Mouse (Mus musculus) hindbrain, embryonic 13.5 days (tissue): Measurements from ENCODE around the gene Slc35f1. TPM values are rescaled to one million over a fixed set of nuclear protein-coding genes. Genes with fewer than 3 reads are reported as not detected.

Source experiments
- ATAC-seq: fragments of 200-750 bp; cut with Nextera tagmentation; 2 replicates; pipeline ENCODE4 v1.8.0; 2017; ENCODE audit warnings: moderate TSS enrichment; ENCODE audit not compliant: low FRiP score
- H3K27ac ChIP-seq: fragments of 300-500 bp; sonication (generic); 2 replicates; pipeline ENCODE4 v1.5.1; 2015; ENCODE audit warnings: inconsistent platforms, mild to moderate bottlenecking, moderate library complexity
- H3K27me3 ChIP-seq: fragments of 300-500 bp; sonication (generic); 2 replicates; pipeline ENCODE4 v1.6.1; 2015; ENCODE audit warnings: mild to moderate bottlenecking, inconsistent platforms
- H3K36me3 ChIP-seq: fragments of 300-500 bp; sonication (generic); 2 replicates; pipeline ENCODE4 v1.6.1; 2015; ENCODE audit warnings: mild to moderate bottlenecking, inconsistent platforms
- H3K4me1 ChIP-seq: fragments of 300-500 bp; sonication (generic); replicated peaks from 2 replicates; pipeline ENCODE4 v1.6.1; 2015; ENCODE audit warnings: inconsistent platforms
- H3K4me2 ChIP-seq: fragments of 300-500 bp; sonication (generic); 2 replicates; pipeline ENCODE4 v1.6.1; 2015; ENCODE audit warnings: inconsistent platforms, mild to moderate bottlenecking, moderate library complexity
- H3K4me3 ChIP-seq: fragments of 300-500 bp; sonication (generic); 2 replicates; pipeline ENCODE4 v1.5.1; 2015; ENCODE audit warnings: mild to moderate bottlenecking, inconsistent platforms
- H3K9ac ChIP-seq: fragments of 300-500 bp; sonication (generic); 2 replicates; pipeline ENCODE4 v1.6.1; 2015; ENCODE audit warnings: mild to moderate bottlenecking, inconsistent platforms
- H3K9me3 ChIP-seq: fragments of 300-500 bp; sonication (generic); 2 replicates; pipeline ENCODE4 v1.6.1; 2016; ENCODE audit warnings: inconsistent platforms
- WGBS: fragments of 180-500 bp; shearing (Covaris S2); methylation state at CpG from one replicate; pipeline ENCODE4 v1.1.7; 2015; 5-methylcytosine and 5-hydroxymethylcytosine counted together
- polyA plus RNA-seq: library from polyadenylated mRNA; unstranded; fragments of >200 nt; fragmentation: Nextera tagmentation; extraction: Ambion mirVana; gene quantifications from 2 replicates; pipeline ENCODE4 v1.2.1, GENCODE M21; 2015

Gene Slc35f1
- polyA plus RNA-seq, result 28.9 and 31.6 TPM in 2 replicates

DNA sequence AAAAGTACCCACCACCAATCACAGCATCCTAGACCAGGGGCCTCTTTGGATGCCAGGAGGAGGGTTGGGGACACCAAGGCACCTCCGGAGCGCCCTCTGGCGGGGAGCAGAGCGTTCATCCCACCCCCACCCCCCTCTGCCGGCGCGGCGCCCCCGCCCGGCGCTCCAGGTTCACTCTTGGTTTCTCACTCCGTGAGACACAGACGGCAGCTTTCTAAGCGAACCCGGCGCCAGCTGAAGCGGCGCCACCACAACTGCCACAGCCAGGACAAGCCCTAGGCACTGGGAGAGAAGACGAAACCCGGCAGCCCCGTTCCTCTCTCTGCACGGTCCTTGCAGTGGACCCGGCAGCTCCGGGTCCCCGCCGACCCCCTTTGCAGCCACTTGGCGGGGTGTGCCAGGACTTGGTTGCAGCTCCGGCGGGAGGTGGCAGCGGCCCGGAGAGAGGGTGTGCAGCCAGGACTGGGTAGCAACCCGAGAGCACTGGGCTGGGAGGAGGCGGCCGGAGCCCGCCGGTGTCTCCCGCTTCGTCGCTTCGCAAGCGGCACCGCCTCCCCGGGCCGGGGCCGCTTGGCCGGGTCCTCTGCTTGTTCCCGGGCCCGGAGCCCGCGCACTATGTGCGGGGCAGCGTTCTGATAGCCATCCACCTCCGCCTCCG, at the start of gene Slc35f1:
Slc35f1 (plus strand) TSS at position 200 of the 658 bp plus-strand sequence.
- Histone ChIP-seq H3K27me3 (no peaks in the 10 kb centered on the region), H3K36me3 (no peaks in the 10 kb centered on the region), H3K4me2 (peak within 1 kb of the TSS; percentile 73), H3K27ac (peak within 1 kb of the TSS; percentile 92), H3K9ac (peak within 1 kb of the TSS; percentile 94), H3K4me3 (peak within 1 kb of the TSS; percentile 90), H3K4me1 (peaks cover 14% of the 10 kb centered on the region), H3K9me3 (no peaks in the 10 kb centered on the region)
- WGBS, result under 1% methylated on average over 53 of the region's 54 CpGs
- ATAC-seq, result peak; percentile 93

DNA sequence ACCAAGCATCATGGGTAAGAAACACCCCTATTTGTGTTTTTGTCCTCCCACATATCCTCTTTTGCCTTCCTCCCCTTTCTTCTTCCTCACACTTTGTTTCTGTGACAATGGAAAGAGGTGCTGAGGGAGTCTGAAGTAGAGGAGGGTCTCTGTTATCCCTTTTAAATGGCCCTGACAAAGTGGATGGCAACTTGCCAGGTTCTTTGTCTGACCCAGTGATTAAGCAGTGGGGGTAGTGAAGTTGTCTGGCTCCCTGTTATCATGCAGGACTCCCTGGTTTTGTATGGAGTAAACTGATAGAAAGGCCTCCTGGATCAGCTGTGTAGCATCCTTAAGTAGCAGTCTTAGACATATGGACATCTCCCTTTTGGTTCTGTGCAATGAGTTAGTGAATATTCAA, 19.1 kb upstream of the Slc35f1 start:
- no peaks in the 10 kb centered on the region for H3K27me3 ChIP-seq
- no peak overlapping the region for H3K27ac ChIP-seq
- ATAC-seq, result 0 out of 2 replicates have a peak, but pooled peaks have one; percentile 57
- no peak overlapping the region for H3K4me3 ChIP-seq
- no peak overlapping the region for H3K9ac ChIP-seq
- no peaks in the 10 kb centered on the region for H3K36me3 ChIP-seq
- H3K4me2 ChIP-seq, result no peak overlapping the region
- no peaks in the 10 kb centered on the region for H3K9me3 ChIP-seq
- peaks cover 4% of the 10 kb centered on the region; the same call in 1 of the 2 replicates for H3K4me1 ChIP-seq

- peak; percentile 81 for ATAC-seq
- Histone ChIP-seq H3K27me3 (no peaks in the 10 kb centered on the region), H3K9me3 (no peaks in the 10 kb centered on the region), H3K4me3 (peak overlapping the region; percentile 90), H3K4me1 (peaks cover 14% of the 10 kb centered on the region), H3K36me3 (no peaks in the 10 kb centered on the region), H3K4me2 (peak overlapping the region; percentile 73), H3K9ac (peak overlapping the region; percentile 94), H3K27ac (peak overlapping the region; percentile 92)
- under 1% methylated on average over 44 of the region's 45 CpGs for WGBS
These were observed 829 bp downstream of the Slc35f1 start for GRCm38 (mm10) chr10:52690992-52691731.

DNA sequence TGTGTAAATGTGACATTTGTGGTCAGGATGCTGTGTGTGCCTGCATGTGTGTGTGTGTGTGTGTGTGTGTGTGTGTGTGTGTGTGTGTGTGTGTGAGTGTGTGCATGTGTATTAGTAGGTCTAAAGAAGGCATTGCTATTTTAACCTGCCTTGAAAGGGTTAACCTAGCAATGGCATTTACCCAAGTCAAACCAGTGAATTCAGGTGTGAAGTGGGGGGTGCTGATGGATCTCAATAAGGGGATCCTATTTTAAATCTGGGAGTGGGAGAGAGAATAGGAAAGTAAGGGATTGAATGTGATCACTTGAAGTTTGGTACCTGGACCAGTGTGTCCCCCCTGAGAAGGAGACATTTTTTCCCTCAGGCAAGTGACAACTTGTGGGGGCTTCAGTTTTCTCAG, 13.4 kb downstream of the Slc35f1 start:
- peak overlapping the region; percentile 92 for H3K27ac ChIP-seq
- H3K9me3 ChIP-seq, result no peaks in the 10 kb centered on the region
- peak; percentile 22 for ATAC-seq
- peaks cover 25% of the 10 kb centered on the region for H3K4me1 ChIP-seq
- H3K4me3 ChIP-seq, result peak overlapping the region; percentile 47
- H3K36me3 ChIP-seq, result no peaks in the 10 kb centered on the region
- H3K27me3 ChIP-seq, result no peaks in the 10 kb centered on the region
- H3K9ac ChIP-seq, result no peak overlapping the region
- peak overlapping the region; percentile 75 for H3K4me2 ChIP-seq

DNA sequence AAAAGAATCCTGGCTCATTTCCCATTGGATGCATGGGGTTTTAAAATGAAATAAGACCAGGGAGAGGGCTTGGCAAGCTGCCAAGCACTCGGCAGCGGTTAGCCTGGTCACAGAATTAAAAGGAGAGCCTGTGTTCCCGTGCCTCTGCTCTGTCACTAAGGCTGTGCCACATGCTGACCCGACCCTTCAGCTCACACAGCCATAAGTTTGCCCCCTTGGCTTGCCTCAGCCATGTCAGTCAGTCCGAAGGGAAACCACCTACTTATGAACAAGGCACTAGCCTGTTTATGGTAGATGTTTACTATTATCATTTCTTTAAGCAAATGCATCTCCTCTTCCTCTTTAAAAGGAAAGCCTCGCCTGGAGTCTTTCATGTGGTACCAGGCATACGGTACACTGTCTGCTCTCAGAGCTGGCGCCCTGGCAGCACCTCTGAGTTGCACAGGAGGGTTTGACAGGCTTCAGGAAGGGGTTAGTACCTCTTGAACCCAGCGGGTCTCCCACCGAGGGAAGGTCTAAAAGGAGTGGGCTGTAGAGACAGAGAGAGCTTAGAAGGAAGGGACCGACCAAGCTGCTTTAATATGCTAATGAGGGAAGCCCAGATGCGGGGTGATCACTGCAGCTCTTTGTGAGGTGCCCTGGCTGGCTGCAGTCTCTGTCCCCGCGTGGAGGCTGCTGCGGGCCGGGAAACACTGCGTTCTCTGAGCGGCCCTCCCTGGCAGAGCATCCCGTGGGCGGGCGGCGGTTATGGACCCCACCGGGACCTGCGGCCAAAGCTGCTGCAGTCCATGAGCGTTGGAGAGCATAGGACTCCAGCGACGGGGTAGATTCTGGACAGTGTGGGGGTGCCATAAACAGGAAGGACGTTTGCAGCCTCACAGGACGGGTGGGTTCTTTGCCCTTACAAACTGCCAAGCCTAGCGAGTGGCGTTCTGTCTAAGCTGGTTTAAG, 14.0 kb downstream of the Slc35f1 start:
- peak overlapping the region; percentile 92 for H3K27ac ChIP-seq
- H3K9ac ChIP-seq, result peak overlapping the region; percentile 82
- under 1% methylated on average over 31 of the region's 31 CpGs for WGBS
- no peaks in the 10 kb centered on the region for H3K36me3 ChIP-seq
- peak; percentile 92 for ATAC-seq
- H3K9me3 ChIP-seq, result no peaks in the 10 kb centered on the region
- no peaks in the 10 kb centered on the region for H3K27me3 ChIP-seq
- peak overlapping the region; percentile 75 for H3K4me2 ChIP-seq
- peak overlapping the region; percentile 47 for H3K4me3 ChIP-seq
- peaks cover 25% of the 10 kb centered on the region for H3K4me1 ChIP-seq

DNA sequence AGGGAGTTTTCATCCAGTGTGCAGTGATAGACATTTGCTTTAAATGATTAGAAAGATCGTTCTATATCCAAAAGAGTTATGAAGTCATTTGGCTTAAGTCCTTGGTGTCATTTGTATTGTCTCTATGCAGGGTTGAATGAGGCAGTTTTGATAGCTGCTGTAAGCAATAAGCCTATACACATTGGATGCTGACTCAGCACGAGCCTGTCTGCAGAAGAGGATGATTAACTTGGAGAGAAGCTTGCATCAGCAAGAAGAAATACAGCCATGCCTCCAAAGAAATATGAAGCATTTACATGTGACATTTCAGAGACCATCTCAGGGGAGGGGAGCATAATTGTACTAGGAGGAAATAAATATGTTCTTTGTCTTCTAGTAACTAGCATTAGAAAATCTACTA, 19.1 kb downstream of the Slc35f1 start:
- no peak for ATAC-seq
- 84% methylated on average over 2 of the region's 2 CpGs for WGBS
- no peak overlapping the region for H3K4me3 ChIP-seq

DNA sequence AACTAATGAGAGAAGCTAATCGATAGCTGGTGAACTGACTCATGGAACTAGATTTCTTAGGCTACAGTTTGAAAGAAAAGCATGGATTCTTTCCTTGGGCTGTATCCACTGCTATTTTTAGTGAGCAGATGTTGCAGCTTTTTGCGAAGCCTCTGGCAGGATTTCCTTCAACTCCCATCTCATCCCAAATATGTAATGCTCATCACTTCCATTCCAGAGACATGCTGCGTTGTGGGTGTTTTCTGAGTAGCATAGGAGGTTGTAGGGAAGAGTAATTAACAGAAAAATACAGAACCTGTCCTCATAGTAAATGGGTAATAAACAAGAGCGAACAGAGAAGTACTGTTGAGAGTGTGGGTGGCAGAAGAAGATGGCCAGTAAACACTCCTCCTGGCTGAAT, 21.8 kb downstream of the Slc35f1 start:
- no peaks in the 10 kb centered on the region for H3K36me3 ChIP-seq
- H3K4me1 ChIP-seq, result no peaks in the 10 kb centered on the region
- WGBS, result 93% methylated on average over 4 of the region's 4 CpGs
- no peak overlapping the region for H3K4me3 ChIP-seq
- no peaks in the 10 kb centered on the region for H3K9me3 ChIP-seq
- H3K27me3 ChIP-seq, result no peaks in the 10 kb centered on the region
- H3K4me2 ChIP-seq, result no peak overlapping the region
- ATAC-seq, result no peak
- H3K9ac ChIP-seq, result no peak overlapping the region
- no peak overlapping the region for H3K27ac ChIP-seq

More for the DNA sequence above, 19.1 kb downstream of the Slc35f1 start:
- H3K27me3 ChIP-seq, result no peaks in the 10 kb centered on the region
- no peak overlapping the region for H3K9ac ChIP-seq
- H3K4me2 ChIP-seq, result no peak overlapping the region
- no peaks in the 10 kb centered on the region for H3K9me3 ChIP-seq
- H3K36me3 ChIP-seq, result no peaks in the 10 kb centered on the region
- peaks cover 7% of the 10 kb centered on the region for H3K4me1 ChIP-seq
- no peak overlapping the region for H3K27ac ChIP-seq

DNA sequence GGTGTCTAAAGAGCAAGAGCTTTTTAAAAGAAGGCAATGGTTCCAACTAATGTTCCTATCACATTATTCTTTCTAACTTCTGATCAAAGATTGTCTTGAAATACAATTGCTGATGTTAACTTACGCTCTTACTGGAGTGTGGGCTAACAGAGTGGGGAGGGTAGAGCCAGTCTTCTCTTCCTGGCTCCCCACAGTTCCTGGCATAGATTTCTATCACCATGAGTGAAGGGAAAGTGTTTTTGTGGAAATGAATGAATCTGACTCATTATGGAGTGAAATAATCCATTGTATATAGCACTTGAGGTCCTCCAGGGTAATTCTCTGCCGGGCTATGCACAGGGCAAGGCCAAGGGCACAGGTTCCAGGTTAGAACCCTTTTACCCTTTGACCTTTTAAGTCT, 24.2 kb downstream of the Slc35f1 start:
- Histone ChIP-seq H3K9ac (no peak overlapping the region), H3K36me3 (no peaks in the 10 kb centered on the region), H3K4me2 (no peak overlapping the region), H3K4me3 (no peak overlapping the region), H3K4me1 (no peaks in the 10 kb centered on the region), H3K27ac (no peak overlapping the region), H3K27me3 (no peaks in the 10 kb centered on the region), H3K9me3 (no peaks in the 10 kb centered on the region)
- 85% methylated on average over 2 of the region's 2 CpGs for WGBS
- no peak for ATAC-seq

DNA sequence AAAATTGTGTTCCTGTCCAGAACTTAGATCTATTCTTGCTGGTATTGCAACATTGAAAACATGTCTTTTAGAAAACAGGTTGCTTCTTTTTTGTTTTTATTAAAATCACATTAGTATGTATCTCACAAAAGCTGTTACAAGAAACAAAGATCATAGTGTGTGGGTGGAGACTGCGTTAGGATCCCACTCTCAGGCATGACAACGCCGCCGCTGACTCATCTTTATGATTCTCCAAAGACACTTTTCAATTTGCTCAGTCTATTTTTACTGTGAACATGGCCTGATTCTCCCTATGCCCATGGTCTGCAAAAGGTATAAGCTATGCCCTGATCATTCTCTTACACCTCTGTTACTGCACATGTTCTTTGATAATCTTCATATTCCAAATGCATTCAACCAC, 24.8 kb downstream of the Slc35f1 start:
- no peak overlapping the region for H3K9ac ChIP-seq
- no peaks in the 10 kb centered on the region for H3K27me3 ChIP-seq
- no peaks in the 10 kb centered on the region for H3K9me3 ChIP-seq
- H3K4me3 ChIP-seq, result no peak overlapping the region
- H3K36me3 ChIP-seq, result no peaks in the 10 kb centered on the region
- ATAC-seq, result no peak
- H3K27ac ChIP-seq, result no peak overlapping the region
- H3K4me2 ChIP-seq, result no peak overlapping the region
- WGBS, result 86% methylated on average over 4 of the region's 4 CpGs
- H3K4me1 ChIP-seq, result no peaks in the 10 kb centered on the region

DNA sequence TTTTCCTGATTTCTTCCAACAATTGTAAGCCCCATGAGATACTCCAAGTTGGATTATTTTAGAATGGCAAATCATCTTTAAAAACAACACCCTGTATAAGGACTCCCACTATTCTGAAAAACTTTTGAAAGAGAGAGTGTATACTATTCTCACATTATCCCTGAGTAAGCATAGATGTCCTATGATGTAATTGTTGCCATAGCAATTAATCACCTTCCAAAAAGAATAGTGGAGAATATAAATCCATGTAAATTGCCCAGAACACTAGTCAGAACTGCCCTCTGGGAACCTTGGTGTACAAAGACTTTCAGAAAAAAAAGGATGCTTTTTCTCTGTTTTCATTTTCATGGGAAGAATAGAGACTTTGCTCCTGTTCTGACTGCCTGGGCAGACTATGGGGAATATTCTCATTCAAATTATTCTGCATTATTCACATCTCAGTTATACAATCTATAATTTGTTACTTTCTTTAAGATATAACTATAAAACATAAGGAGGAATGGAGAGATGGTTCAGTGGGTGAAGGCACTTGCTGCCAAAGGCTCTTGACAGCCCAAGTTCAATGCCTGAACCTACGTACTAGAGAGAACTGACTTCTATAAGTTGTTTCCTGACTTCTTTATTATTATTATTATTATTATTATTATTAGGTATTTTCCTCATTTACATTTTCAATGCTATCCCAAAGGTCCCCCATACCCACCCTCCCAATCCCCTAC, 28.0 kb downstream of the Slc35f1 start:
- no peak overlapping the region for H3K4me2 ChIP-seq
- H3K4me3 ChIP-seq, result no peak overlapping the region
- 83% methylated on average over 1 of the region's 1 CpGs for WGBS
- no peak overlapping the region for H3K27ac ChIP-seq
- no peaks in the 10 kb centered on the region for H3K4me1 ChIP-seq
- no peaks in the 10 kb centered on the region for H3K27me3 ChIP-seq
- ATAC-seq, result no peak
- H3K36me3 ChIP-seq, result no peaks in the 10 kb centered on the region
- H3K9ac ChIP-seq, result no peak overlapping the region
- no peaks in the 10 kb centered on the region for H3K9me3 ChIP-seq

GRCm38 (mm10) chr10:52726674-52727073, 36.3 kb downstream of the Slc35f1 start:
- no peaks in the 10 kb centered on the region for H3K9me3 ChIP-seq
- ATAC-seq, result no peak
- no peak overlapping the region for H3K27ac ChIP-seq
- H3K9ac ChIP-seq, result no peak overlapping the region
- no peak overlapping the region for H3K4me3 ChIP-seq
- no peaks in the 10 kb centered on the region for H3K36me3 ChIP-seq
- WGBS, result 89% methylated on average over 5 of the region's 5 CpGs
- H3K27me3 ChIP-seq, result no peaks in the 10 kb centered on the region
- no peak overlapping the region for H3K4me2 ChIP-seq
- no peaks in the 10 kb centered on the region for H3K4me1 ChIP-seq
